9 mouse cellular contexts compared by ENCODE assay signal in genomic region chr9:118801176-118801909, GRCm38 (mm10).
DNase-seq lines count a peak whose midpoint lies in the region; ATAC-seq lines count a peak whose summit lies in the region.
"Had no signal": no experiment of that assay in that cellular context is flagged by ENCODE, and none has a peak within 500 bp of the region (broad histone marks: within the 10 kb centered on the region; RNA-seq: fewer than 3 reads in every experiment).

No protein-coding gene starts in this region.

- peak; percentile 43 for DNase-seq in left cerebral cortex, postnatal 4 days
- no peak for DNase-seq in left cerebral cortex, adult 9 months (ENCODE audit: low spot score in 2 of 2)
- peak; percentile 98 for DNase-seq in kidney, adult 9 months
- peak; percentile 56 for DNase-seq in ovary, postnatal 36 days (ENCODE audit: low spot score)
- no peak for DNase-seq in adipocyte (ENCODE audit: low spot score)
- DNase-seq in liver: no peak
- no peak for DNase-seq in gastrocnemius, postnatal 14 days
- DNase-seq: layer of hippocampus, postnatal 36 days had no signal

- no peak overlapping the region for H3K4me2 ChIP-seq in embryonic facial prominence, embryonic 15.5 days (replicated peaks)

- no peak overlapping the region for H3K4me3 ChIP-seq in embryonic facial prominence, embryonic 15.5 days (replicated peaks)

- no peaks in the 10 kb centered on the region for H3K36me3 ChIP-seq in embryonic facial prominence, embryonic 15.5 days

- no peaks in the 10 kb centered on the region for H3K27me3 ChIP-seq in embryonic facial prominence, embryonic 15.5 days

- WGBS in embryonic facial prominence, embryonic 15.5 days: 43% methylated on average over 15 of the region's 15 CpGs

- no peak overlapping the region for H3K9ac ChIP-seq in embryonic facial prominence, embryonic 15.5 days

- H3K4me1 ChIP-seq in embryonic facial prominence, embryonic 15.5 days: peaks cover 19% of the 10 kb centered on the region

- peak overlapping the region; percentile 72 for H3K27ac ChIP-seq in embryonic facial prominence, embryonic 15.5 days (replicated peaks)

- intact Hi-C loops in left cerebral cortex, postnatal 4 days (cut with DNase I): no loop called here
- intact Hi-C loops in gastrocnemius, postnatal 14 days (cut with DNase I; ENCODE audit: low total_unique reads): no loop called here

- ATAC-seq in embryonic facial prominence, embryonic 15.5 days (ENCODE audit: insufficient number of reproducible peaks, low FRiP score, low TSS enrichment, low read depth): no peak

- H3K9me3 ChIP-seq in embryonic facial prominence, embryonic 15.5 days (replicated peaks): no peaks in the 10 kb centered on the region

Comparison
In these comparisons a context has a peak if more than half of its experiments do, and no peak if none do; other contexts are left out.
1. DNase-seq: peak in left cerebral cortex, postnatal 4 days (single experiment), kidney, adult 9 months (single experiment) and ovary, postnatal 36 days (single experiment); none in left cerebral cortex, adult 9 months (0 of 2), adipocyte (single experiment), liver (single experiment) and gastrocnemius, postnatal 14 days (single experiment).